Mouse (Mus musculus) B cell, adult 67 days (primary cell): ENCODE data around the gene Sept3. TPM values are rescaled to one million over a fixed set of nuclear protein-coding genes. Genes with fewer than 3 reads are reported as not detected.

Experiments used
- total RNA-seq, 2 experiments: library from RNA; stranded (reverse); gene quantifications; 4 replicates each; pipeline ENCODE4 v1.2.4; 2023

Gene Sept3
- total RNA-seq, result not detected

DNA sequence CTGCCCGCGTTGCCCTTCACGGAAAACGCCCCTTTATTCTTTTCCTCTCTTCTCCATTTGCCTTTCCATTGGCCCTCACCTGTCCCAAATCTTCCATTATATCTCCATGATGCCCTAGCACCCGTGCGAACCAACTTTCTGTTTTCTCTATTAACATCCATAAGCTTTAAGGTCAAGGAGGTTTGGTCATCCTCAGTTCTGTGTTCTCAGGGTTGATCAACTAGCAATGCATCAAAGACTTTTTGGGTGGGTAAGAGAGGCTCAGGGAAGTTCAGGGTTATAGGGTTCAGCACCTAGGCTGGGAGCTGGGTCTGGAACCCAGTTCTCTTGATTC is at the start of gene Sept3:
Sept3 (plus strand) TSS at position 301 of the 334 bp plus-strand sequence.

DNA sequence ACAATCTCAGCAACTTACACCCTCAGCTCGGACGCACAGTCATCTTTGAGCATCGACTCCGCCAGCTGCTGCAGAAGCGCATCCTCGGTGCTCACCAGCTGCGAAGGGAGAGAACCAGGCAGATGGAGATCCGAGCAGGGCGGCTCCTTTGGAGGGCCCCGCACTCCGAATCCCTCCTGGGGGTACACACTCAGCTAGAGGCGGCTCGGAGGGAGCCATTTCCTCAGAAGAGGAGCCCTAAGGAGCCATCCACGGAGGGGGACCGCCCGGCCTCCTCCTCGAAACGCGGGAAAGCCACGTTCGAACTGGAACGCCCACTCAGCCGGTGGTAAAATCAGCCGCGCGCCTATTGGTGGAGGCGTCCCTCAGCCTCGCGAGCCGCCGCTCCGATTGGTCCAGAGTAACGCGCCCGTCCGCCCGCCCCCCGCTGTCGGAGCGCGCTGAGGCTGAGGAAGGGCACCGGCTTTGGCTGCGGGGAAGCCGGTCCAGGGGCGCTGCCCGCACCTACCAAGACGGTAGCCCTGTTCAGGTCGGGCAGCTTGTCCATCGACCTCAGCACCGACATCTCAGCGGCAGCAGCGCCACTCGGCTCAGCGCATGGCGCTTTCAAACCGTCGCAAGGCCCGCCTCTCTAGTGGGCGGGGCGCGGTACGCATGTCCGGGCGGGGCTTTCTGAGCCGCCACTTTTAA is 30.4 kb upstream of the Sept3 start, which contains the start of gene Cenpm:
Cenpm (minus strand) TSS at position 634 of the 690 bp plus-strand sequence.

DNA sequence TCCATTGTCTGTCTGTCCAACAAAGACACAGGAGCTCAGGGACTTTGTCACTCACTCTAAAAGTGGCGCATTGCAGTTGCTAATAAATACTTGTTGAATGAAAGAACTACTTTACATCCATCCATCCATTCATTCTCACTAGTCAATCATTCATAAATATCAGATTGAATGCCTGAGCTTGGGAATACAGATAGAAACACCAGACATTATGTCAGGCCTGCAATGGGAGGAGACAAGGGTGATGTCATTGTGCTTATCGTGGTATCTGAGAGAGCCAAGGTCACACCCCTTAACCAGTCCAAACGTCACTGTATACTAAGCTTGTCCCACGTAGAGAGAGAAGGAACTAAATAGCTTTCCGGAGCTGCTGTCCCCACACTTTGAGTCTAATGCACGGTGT is 22.6 kb upstream of the Sept3 start, which contains the start of gene 1500009C09Rik:
1500009C09Rik (plus strand) TSS at position 301 of the 400 bp plus-strand sequence.

DNA sequence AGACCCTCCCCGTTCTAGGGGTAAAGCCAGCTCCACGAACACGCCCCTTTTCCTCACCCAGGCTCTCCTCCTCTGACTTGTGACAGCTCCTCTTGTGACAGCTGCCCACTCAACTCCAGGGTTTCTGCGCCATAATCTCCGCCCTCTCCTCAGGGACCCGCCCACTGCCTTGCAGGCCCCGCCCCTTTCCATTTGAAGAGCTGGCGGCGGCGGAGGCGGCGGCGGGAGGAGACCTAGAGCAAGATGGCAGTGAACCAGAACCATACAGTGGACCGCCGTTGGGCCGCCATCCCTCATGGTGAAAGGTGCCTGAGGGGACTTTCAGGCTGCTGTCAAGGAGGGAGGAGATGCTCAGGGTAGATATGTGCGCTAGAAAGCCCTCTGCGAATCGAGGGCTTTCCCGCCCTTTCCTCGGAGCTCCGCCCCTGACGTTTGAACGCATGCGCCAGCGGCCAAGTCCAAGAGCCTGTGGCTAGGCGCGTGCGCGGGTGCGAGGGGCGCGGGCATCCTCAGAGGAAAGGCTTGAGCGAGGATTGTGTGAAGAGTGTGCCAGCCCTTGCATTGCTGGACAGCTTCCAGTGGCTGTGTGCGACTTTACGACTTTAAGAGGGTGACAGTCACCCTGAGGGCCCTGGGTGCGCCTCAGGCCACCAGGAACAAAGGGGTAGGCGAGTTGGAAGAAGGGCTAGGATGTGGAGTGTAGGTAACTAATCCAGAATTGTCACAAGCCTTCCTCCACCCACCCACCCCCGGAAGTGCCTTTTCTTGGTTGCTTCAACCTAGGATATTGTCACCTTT is 24.3 kb downstream of the Sept3 start, which contains the start of gene Wbp2nl:
Wbp2nl (plus strand) TSS at position 191 of the 798 bp plus-strand sequence.

DNA sequence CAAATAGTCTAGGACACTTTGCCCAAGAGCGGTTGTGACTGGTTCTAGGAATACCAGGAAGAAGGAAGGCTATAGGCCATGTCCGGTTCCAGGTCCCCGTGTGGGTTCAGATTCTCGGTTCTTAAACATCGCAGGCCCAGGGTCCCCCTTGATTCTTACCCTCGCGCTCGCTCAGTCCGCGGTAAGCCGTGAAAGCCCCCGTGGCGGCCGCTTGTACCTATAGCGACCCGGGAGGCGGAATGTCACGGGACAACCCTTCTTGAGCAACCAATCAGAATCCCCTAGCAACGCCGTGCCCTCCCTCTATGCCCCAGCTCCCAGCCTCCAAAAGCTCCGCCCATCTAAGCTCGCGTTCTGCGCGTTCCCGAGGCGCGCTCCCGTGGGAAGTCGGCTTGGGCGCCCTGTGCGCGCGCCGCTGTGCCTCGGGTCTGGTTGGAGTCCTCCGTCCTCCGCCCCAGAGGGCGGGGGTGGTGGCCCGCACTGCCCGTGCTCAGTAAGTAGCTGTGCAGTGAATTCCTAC is 64.0 kb downstream of the Sept3 start, which contains the start of the genes Naga, Pheta2 and Smdt1:
Naga (minus strand) TSS at position 333 of the 520 bp plus-strand sequence.
Pheta2 (plus strand) TSS at position 350 of the 520 bp plus-strand sequence.
Smdt1 (plus strand) TSS at position 367 of the 520 bp plus-strand sequence.

Other genes starting within 250 kb of the Sept3 start
- gene Desi1, start 241.0 kb upstream of the Sept3 start, total RNA-seq, result 10 to 100 TPM; 26.1 to 31.1 TPM
- gene Snu13, start 227.3 kb upstream of the Sept3 start, total RNA-seq, result 100 to 1,000 TPM; 102 to 122 TPM
- not detected for gene 4930407I10Rik, start 215.7 kb upstream of the Sept3 start, total RNA-seq
- not detected for gene Mei1, start 204.9 kb upstream of the Sept3 start, total RNA-seq
- gene Ccdc134, start 147.0 kb upstream of the Sept3 start, total RNA-seq, result 10 to 100 TPM; 57.8 to 66.3 TPM
- 100 to 1,000 TPM; 225 to 242 TPM for gene Srebf2, start 127.7 kb upstream of the Sept3 start, total RNA-seq
- 1 to 10 TPM; 7.9 to 8.9 TPM for gene Shisa8, start 62.1 kb upstream of the Sept3 start, total RNA-seq
- gene Tnfrsf13c, start 50.5 kb upstream of the Sept3 start, total RNA-seq, result 100 to 1,000 TPM; 350 to 394 TPM
- gene Cenpm, start 30.1 kb upstream of the Sept3 start, total RNA-seq, result 1 to 10 TPM in 1 of 2 experiments, not detected in 1; 3.9 TPM
- gene 1500009C09Rik, start 22.5 kb upstream of the Sept3 start, total RNA-seq, result not detected
- not detected for gene Wbp2nl, start 24.1 kb downstream of the Sept3 start, total RNA-seq
- 10 to 100 TPM; 40.2 to 52.2 TPM for gene Naga, start 64.0 kb downstream of the Sept3 start, total RNA-seq
- not detected for gene Pheta2, start 64.0 kb downstream of the Sept3 start, total RNA-seq
- gene Smdt1, start 64.1 kb downstream of the Sept3 start, total RNA-seq, result 10 to 100 TPM; 78.1 to 82.2 TPM
- gene Ndufa6, start 79.4 kb downstream of the Sept3 start, total RNA-seq, result 100 to 1,000 TPM; 119 to 121 TPM
- 1 to 10 TPM; 5.9 to 10.0 TPM for gene Cyp2d22, start 105.4 kb downstream of the Sept3 start, total RNA-seq
- not detected for gene Cyp2d11, start 119.1 kb downstream of the Sept3 start, total RNA-seq
- not detected for gene Cyp2d10, start 132.3 kb downstream of the Sept3 start, total RNA-seq
- not detected for gene Cyp2d9, start 158.5 kb downstream of the Sept3 start, total RNA-seq